In the genomic region with DNA sequence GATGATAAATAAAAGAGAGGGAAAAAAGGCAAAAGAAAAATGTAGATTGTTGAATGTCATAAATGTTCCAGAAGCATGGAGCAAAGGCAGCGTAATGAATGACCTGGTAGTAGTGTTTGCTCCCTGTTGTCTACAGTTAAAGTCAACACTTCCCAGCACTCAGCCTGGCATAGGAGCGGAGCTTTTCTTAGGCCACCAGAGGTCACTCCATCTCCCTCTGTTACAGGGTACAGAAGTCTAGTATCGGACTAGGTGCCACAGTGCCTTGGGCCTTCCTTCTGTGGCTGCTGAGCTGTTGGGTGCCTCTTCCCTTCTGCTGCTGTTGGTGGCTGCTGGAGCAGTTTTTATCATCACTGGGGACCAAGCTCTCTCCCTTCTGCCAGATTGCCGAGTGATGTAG, we compare ENCODE assay signal across 10 mouse cellular contexts. TPM values are rescaled to one million over a fixed set of nuclear protein-coding genes. Genes with fewer than 3 reads are reported as not detected.
DNase-seq lines count a peak whose midpoint lies in the region; ATAC-seq and TF ChIP-seq lines count a peak whose summit lies in the region.
"Had no signal": no experiment of that assay in that cellular context is flagged by ENCODE, and none has a peak within 500 bp of the region (broad histone marks: within the 10 kb centered on the region; RNA-seq: fewer than 3 reads in every experiment).

No protein-coding gene starts in this region.

- no peaks in the 10 kb centered on the region for H3K9me3 ChIP-seq in heart, embryonic 11.5 days (replicated peaks; ENCODE audit: control insufficient read depth, low read length)
- H3K9me3 ChIP-seq in MEL (replicated peaks; ENCODE audit: insufficient read depth, low read length), result no peaks in the 10 kb centered on the region
- H3K9me3 ChIP-seq: limb, embryonic 10.5 days; neural tube, embryonic 12.5 days had no signal

- H3K4me1 ChIP-seq in heart, embryonic 11.5 days (ENCODE audit: control insufficient read depth, insufficient read depth, low read length), result no peaks in the 10 kb centered on the region
- no peaks in the 10 kb centered on the region for H3K4me1 ChIP-seq in MEL (ENCODE audit: control insufficient read depth in 1 of 2, insufficient read depth in 2 of 2, low read length in 2 of 2)
- H3K4me1 ChIP-seq: limb, embryonic 10.5 days; neural tube, embryonic 12.5 days had no signal

- H3K4me3 ChIP-seq in heart, embryonic 11.5 days (ENCODE audit: low read depth, low read length), result no peak overlapping the region
- no peak overlapping the region for H3K4me3 ChIP-seq in MEL (ENCODE audit: control insufficient read depth in 1 of 2, insufficient read depth in 1 of 2, low read depth in 2 of 2, low read length in 2 of 2)
- H3K4me3 ChIP-seq: limb, embryonic 10.5 days; neural tube, embryonic 12.5 days had no signal

- H3K36me3 ChIP-seq in heart, embryonic 11.5 days (ENCODE audit: control insufficient read depth, insufficient read depth, low read length), result no peaks in the 10 kb centered on the region
- H3K36me3 ChIP-seq in MEL (ENCODE audit: control insufficient read depth in 1 of 2, insufficient read depth in 2 of 2, low read length in 2 of 2), result no peaks in the 10 kb centered on the region
- H3K36me3 ChIP-seq: limb, embryonic 10.5 days; neural tube, embryonic 12.5 days had no signal

- no peak for ATAC-seq in heart, embryonic 11.5 days (replicated peaks; ENCODE audit: insufficient number of reproducible peaks, low FRiP score, low TSS enrichment)

- intact Hi-C loops in heart, postnatal 10 days (cut with DNase I), result loop anchor here (1.0 kb wide), 1 partner anchor 140 kb away; no protein-coding TSS in a partner anchor

- H3K9ac ChIP-seq in heart, embryonic 11.5 days (ENCODE audit: low read depth, low read length), result no peak overlapping the region
- no peak overlapping the region for H3K9ac ChIP-seq in MEL (ENCODE audit: control insufficient read depth, low read depth, low read length, poor library complexity, severe bottlenecking)
- H3K9ac ChIP-seq: neural tube, embryonic 12.5 days had no signal

- DNase-seq in heart, postnatal 10 days, result peak; percentile 35 to 38
- DNase-seq in 3T3-L1 (ENCODE audit: low read depth, low spot score) (peak; percentile 33), MEL (ENCODE audit: low read depth, low spot score) (no peak)
- DNase-seq in lung, adult 18-20 months, result peak; percentile 12 to 53
- no peak for DNase-seq in spleen, postnatal 36 days (ENCODE audit: low spot score in 2 of 2)
- no peak for DNase-seq in gastrocnemius, postnatal 25 days
- DNase-seq in right cerebral cortex, postnatal 36 days (ENCODE audit: low spot score in 2 of 2), result no peak

- H3K27ac ChIP-seq in heart, embryonic 11.5 days (ENCODE audit: low read depth, low read length), result no peak overlapping the region
- no peak overlapping the region for H3K27ac ChIP-seq in MEL (ENCODE audit: control insufficient read depth, low read depth, low read length)
- H3K27ac ChIP-seq: limb, embryonic 10.5 days; neural tube, embryonic 12.5 days had no signal

- TF ChIP-seq EP300 in MEL (IDR thresholded peaks at IDR 0.05; ENCODE audit: low read depth in 1 of 2, low read length in 2 of 2), result no peak

- 49% methylated on average over 4 of the region's 4 CpGs for WGBS in heart, embryonic 11.5 days (ENCODE audit: insufficient replicate concordance)

- H3K4me2 ChIP-seq in heart, embryonic 11.5 days, result no peak overlapping the region
- H3K4me2 ChIP-seq: neural tube, embryonic 12.5 days had no signal

- TF ChIP-seq POLR2A in MEL (IDR thresholded peaks at IDR 0.05; ENCODE audit: control insufficient read depth in 1 of 2, insufficient read depth in 1 of 2, low read depth in 1 of 2, low read length in 2 of 2, poor library complexity in 1 of 2), result no peak

- H3K27me3 ChIP-seq in heart, embryonic 11.5 days (ENCODE audit: control insufficient read depth, insufficient read depth, low read length), result no peaks in the 10 kb centered on the region
- H3K27me3 ChIP-seq in MEL (ENCODE audit: control insufficient read depth in 1 of 2, insufficient read depth in 2 of 2, low read length in 2 of 2), result no peaks in the 10 kb centered on the region; a peak in 2 of 4 replicates
- H3K27me3 ChIP-seq: neural tube, embryonic 12.5 days had no signal

- TF ChIP-seq RAD21 in MEL (IDR thresholded peaks at IDR 0.05; ENCODE audit: low read depth, low read length), result no peak; the same call in none of the 2 replicates

- TF ChIP-seq CTCF in MEL (IDR thresholded peaks at IDR 0.05 in 2 of 3, conservative IDR thresholded peaks at IDR 0.05 in 1 of 3; ENCODE audit: control insufficient read depth in 1 of 3, insufficient read depth in 1 of 3, low read depth in 2 of 3, low read length in 3 of 3, poor library complexity in 1 of 3, severe bottlenecking in 1 of 3), result peak in 2 of 3 experiments; percentile 15 to 27; a peak in 3 of 6 replicates

- H3K79me2 ChIP-seq in MEL (ENCODE audit: control insufficient read depth, insufficient read depth, low read length, poor library complexity), result no peaks in the 10 kb centered on the region

TF ChIP-seq in MEL, 35 proteins besides CTCF, POLR2A, EP300 and RAD21:
- TF ChIP-seq JUND (IDR thresholded peaks at IDR 0.05; ENCODE audit: low read depth, low read length) (no peak), UBTF (IDR thresholded peaks at IDR 0.05; ENCODE audit: borderline replicate concordance, insufficient read depth, low read depth, low read length) (no peak), MYC (IDR thresholded peaks at IDR 0.05; ENCODE audit: low read depth, low read length) (no peak), CHD1 (IDR thresholded peaks at IDR 0.05; ENCODE audit: low read depth, low read length) (no peak), TAL1 (IDR thresholded peaks at IDR 0.05; ENCODE audit: low read length) (no peak), MXI1 (IDR thresholded peaks at IDR 0.05; ENCODE audit: low read depth, low read length) (no peak), TCF12 (IDR thresholded peaks at IDR 0.05; ENCODE audit: low read depth, low read length) (no peak), GATA1 (IDR thresholded peaks at IDR 0.05; ENCODE audit: low read depth, low read length) (no peak), SMC3 (IDR thresholded peaks at IDR 0.05; ENCODE audit: low read depth, low read length) (no peak), KAT2A (conservative IDR thresholded peaks at IDR 0.05; ENCODE audit: low read depth, low read length) (no peak), RCOR1 (IDR thresholded peaks at IDR 0.05; ENCODE audit: low read depth, low read length) (no peak), MEF2A (IDR thresholded peaks at IDR 0.05; ENCODE audit: extremely low read depth, insufficient replicate concordance, low read depth, low read length, poor library complexity, severe bottlenecking) (no peak), MAZ (IDR thresholded peaks at IDR 0.05; ENCODE audit: low read depth, low read length) (no peak), NRF1 (IDR thresholded peaks at IDR 0.05; ENCODE audit: insufficient read depth, low read depth, low read length, poor library complexity, severe bottlenecking) (no peak), ZC3H11A (IDR thresholded peaks at IDR 0.05; ENCODE audit: low read depth, low read length) (no peak), NELFE (IDR thresholded peaks at IDR 0.05; ENCODE audit: low read depth, low read length) (no peak), MAX (IDR thresholded peaks at IDR 0.05; ENCODE audit: low read length) (no peak), SIN3A (IDR thresholded peaks at IDR 0.05; ENCODE audit: low read length) (no peak), CHD2 (IDR thresholded peaks at IDR 0.05; ENCODE audit: low read length) (no peak)

RNA-seq across cellular contexts. Expression of a gene that starts 8.2 kb away (rescaled TPM):
- 10 to 100 TPM; 34.8 to 35.9 TPM for total RNA-seq in heart, postnatal 10 days (2021)
- polyA plus RNA-seq in heart, embryonic 11.5 days (2014; fragmentation: Nextera tagmentation; extraction: Ambion mirVana), result 65.8 and 66.8 TPM in 2 replicates
- 52.9 and 53.3 TPM in 2 replicates for total RNA-seq in MEL (2012; rRNA removed)
- 10 to 100 TPM in 1 of 2 experiments, not detected in 1; 46.3 TPM for polyA plus RNA-seq in MEL (2012; ENCODE audit: insufficient read depth in 1 of 2, insufficient read length in 2 of 2, low read depth in 1 of 2, low replicate concordance in 2 of 2, missing spikeins in 1 of 2)
- total RNA-seq in gastrocnemius, postnatal 25 days (2021), result 10 to 100 TPM; 22.9 to 27.6 TPM

RNA-seq across cellular contexts. Expression of a gene that starts 29.4 kb away (rescaled TPM):
- total RNA-seq in heart, postnatal 10 days (2021), result under 1 TPM; 0.20 to 0.29 TPM
- polyA plus RNA-seq in heart, embryonic 11.5 days (2014; fragmentation: Nextera tagmentation; extraction: Ambion mirVana), result 1.9 and 2.1 TPM in 2 replicates
- total RNA-seq in MEL (2012; rRNA removed), result not detected in 2 replicates
- polyA plus RNA-seq in MEL (2012; ENCODE audit: insufficient read depth in 1 of 2, insufficient read length in 2 of 2, low read depth in 1 of 2, low replicate concordance in 2 of 2, missing spikeins in 1 of 2), result not detected
- under 1 TPM in 1 of 2 experiments, not detected in 1; 0.24 TPM for total RNA-seq in gastrocnemius, postnatal 25 days (2021)

RNA-seq across cellular contexts. Expression of a gene that starts 40.3 kb away (rescaled TPM):
- 100 to 1,000 TPM; 334 to 374 TPM for total RNA-seq in heart, postnatal 10 days (2021)
- 490 and 495 TPM in 2 replicates for polyA plus RNA-seq in heart, embryonic 11.5 days (2014; fragmentation: Nextera tagmentation; extraction: Ambion mirVana)
- 230 and 252 TPM in 2 replicates for total RNA-seq in MEL (2012; rRNA removed)
- polyA plus RNA-seq in MEL (2012; ENCODE audit: insufficient read depth in 1 of 2, insufficient read length in 2 of 2, low read depth in 1 of 2, low replicate concordance in 2 of 2, missing spikeins in 1 of 2), result 100 to 1,000 TPM in 1 of 2 experiments, not detected in 1; 155 TPM
- 100 to 1,000 TPM; 261 to 271 TPM for total RNA-seq in gastrocnemius, postnatal 25 days (2021)

Comparison
In these comparisons a context has a peak if more than half of its experiments do, and no peak if none do; other contexts are left out.
1. DNase-seq: peak in heart, postnatal 10 days (2 of 2), 3T3-L1 (single experiment) and lung, adult 18-20 months (2 of 2); none in MEL (single experiment), spleen, postnatal 36 days (0 of 2), gastrocnemius, postnatal 25 days (single experiment) and right cerebral cortex, postnatal 36 days (0 of 2).